In the genomic region with DNA sequence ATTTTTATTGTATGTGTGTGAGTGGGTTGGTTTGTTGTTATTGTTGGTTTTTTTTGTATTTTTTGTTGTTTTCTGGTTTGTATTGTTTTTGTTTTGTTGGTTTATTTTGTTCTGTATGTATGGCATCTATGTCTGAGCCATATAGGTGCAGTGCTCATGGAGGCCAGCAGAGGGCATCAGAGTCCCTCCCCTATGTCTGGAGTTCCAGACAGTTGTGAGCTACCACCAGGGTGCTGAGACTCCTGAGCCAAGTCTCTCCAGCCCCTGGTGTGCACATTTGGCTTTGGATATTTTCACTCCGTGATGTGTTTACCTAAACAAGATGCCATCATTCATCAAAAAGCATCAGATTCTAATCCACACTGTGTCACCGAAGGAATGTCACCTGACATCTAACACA, we compare ENCODE assay signal across 8 mouse cellular contexts. TPM values are rescaled to one million over a fixed set of nuclear protein-coding genes. Genes with fewer than 3 reads are reported as not detected.
DNase-seq lines count a peak whose midpoint lies in the region; ATAC-seq and TF ChIP-seq lines count a peak whose summit lies in the region.

No protein-coding gene starts in this region.

- no peaks in the 10 kb centered on the region for H3K36me3 ChIP-seq in forebrain, embryonic 14.5 days (ENCODE audit: control insufficient read depth, insufficient read depth, low read length)
- H3K36me3 ChIP-seq in forebrain, embryonic 15.5 days = no peaks in the 10 kb centered on the region
- H3K36me3 ChIP-seq in midbrain, embryonic 14.5 days (ENCODE audit: control insufficient read depth, insufficient read depth, low read length) = no peaks in the 10 kb centered on the region
- no peaks in the 10 kb centered on the region for H3K36me3 ChIP-seq in midbrain, embryonic 13.5 days

- H3K9ac ChIP-seq in forebrain, embryonic 14.5 days (ENCODE audit: low read length) = no peak overlapping the region
- no peak overlapping the region for H3K9ac ChIP-seq in forebrain, embryonic 15.5 days (replicated peaks)
- H3K9ac ChIP-seq in midbrain, embryonic 14.5 days (replicated peaks; ENCODE audit: low read length) = no peak overlapping the region
- H3K9ac ChIP-seq in midbrain, embryonic 13.5 days (replicated peaks) = no peak overlapping the region

- TF ChIP-seq CTCF in brain, embryonic 14.5 days (IDR thresholded peaks at IDR 0.05; ENCODE audit: borderline replicate concordance, extremely low read depth, insufficient read depth, insufficient read length) = peak; percentile 64

- no peak for TF ChIP-seq POLR2A in brain, embryonic 14.5 days (IDR thresholded peaks at IDR 0.05; ENCODE audit: borderline replicate concordance, extremely low read depth, insufficient read depth, insufficient read length, poor library complexity, severe bottlenecking)

- H3K4me1 ChIP-seq in forebrain, embryonic 14.5 days (ENCODE audit: control insufficient read depth, insufficient read depth, low read length) = no peaks in the 10 kb centered on the region
- H3K4me1 ChIP-seq in forebrain, embryonic 15.5 days = no peaks in the 10 kb centered on the region
- H3K4me1 ChIP-seq in midbrain, embryonic 14.5 days (ENCODE audit: control insufficient read depth, insufficient read depth, low read length) = no peaks in the 10 kb centered on the region
- H3K4me1 ChIP-seq in midbrain, embryonic 13.5 days (replicated peaks) = no peaks in the 10 kb centered on the region

- no peak overlapping the region for H3K4me2 ChIP-seq in forebrain, embryonic 14.5 days (ENCODE audit: low read length)
- H3K4me2 ChIP-seq in forebrain, embryonic 15.5 days (replicated peaks) = no peak overlapping the region
- no peak overlapping the region for H3K4me2 ChIP-seq in midbrain, embryonic 14.5 days (ENCODE audit: low read length)
- no peak overlapping the region for H3K4me2 ChIP-seq in midbrain, embryonic 13.5 days (replicated peaks)

- no peak for ATAC-seq in forebrain, embryonic 14.5 days
- no peak for ATAC-seq in forebrain, embryonic 15.5 days (replicated peaks)
- no peak for ATAC-seq in midbrain, embryonic 14.5 days (ENCODE audit: low FRiP score, low TSS enrichment)
- ATAC-seq in midbrain, embryonic 13.5 days = no peak

- no peak overlapping the region for H3K4me3 ChIP-seq in forebrain, embryonic 14.5 days (ENCODE audit: low read depth, low read length)
- no peak overlapping the region for H3K4me3 ChIP-seq in forebrain, embryonic 15.5 days
- H3K4me3 ChIP-seq in midbrain, embryonic 14.5 days (replicated peaks; ENCODE audit: low read depth, low read length) = no peak overlapping the region
- no peak overlapping the region for H3K4me3 ChIP-seq in midbrain, embryonic 13.5 days (replicated peaks)

- peak; percentile 39 for DNase-seq in forebrain, embryonic 14.5 days (ENCODE audit: low spot score)
- DNase-seq in midbrain, embryonic 14.5 days = peak; percentile 16
- no peak for DNase-seq in brain, embryonic 14.5 days (ENCODE audit: low read depth)
- DNase-seq in kidney, postnatal 36 days = peak; percentile 11 to 46
- DNase-seq in testis, postnatal 10 days (ENCODE audit: low spot score) = peak; percentile 50
- DNase-seq in heart, adult 8-10 months (ENCODE audit: low spot score) = no peak

- H3K27ac ChIP-seq in forebrain, embryonic 14.5 days (ENCODE audit: low read depth, low read length) = no peak overlapping the region
- no peak overlapping the region for H3K27ac ChIP-seq in forebrain, embryonic 15.5 days (replicated peaks)
- H3K27ac ChIP-seq in midbrain, embryonic 14.5 days (replicated peaks; ENCODE audit: low read depth, low read length) = no peak overlapping the region
- H3K27ac ChIP-seq in midbrain, embryonic 13.5 days = no peak overlapping the region

- WGBS in forebrain, embryonic 14.5 days = 88% methylated on average over 2 of the region's 2 CpGs
- whole genome bisulfite sequencing in forebrain, embryonic 15.5 days = 89% methylated on average over 2 of the region's 2 CpGs
- WGBS in midbrain, embryonic 14.5 days = 88% methylated on average over 2 of the region's 2 CpGs
- 86% methylated on average over 2 of the region's 2 CpGs for WGBS in midbrain, embryonic 13.5 days

- no peaks in the 10 kb centered on the region for H3K27me3 ChIP-seq in forebrain, embryonic 14.5 days (replicated peaks; ENCODE audit: control insufficient read depth, insufficient read depth, low read length)
- no peaks in the 10 kb centered on the region for H3K27me3 ChIP-seq in forebrain, embryonic 15.5 days
- no peaks in the 10 kb centered on the region for H3K27me3 ChIP-seq in midbrain, embryonic 14.5 days (ENCODE audit: control insufficient read depth, insufficient read depth, low read length)
- no peaks in the 10 kb centered on the region for H3K27me3 ChIP-seq in midbrain, embryonic 13.5 days

- no peaks in the 10 kb centered on the region for H3K9me3 ChIP-seq in forebrain, embryonic 14.5 days (replicated peaks; ENCODE audit: control insufficient read depth, low read length)
- H3K9me3 ChIP-seq in forebrain, embryonic 15.5 days = no peaks in the 10 kb centered on the region
- no peaks in the 10 kb centered on the region for H3K9me3 ChIP-seq in midbrain, embryonic 14.5 days (ENCODE audit: control insufficient read depth, low read length)
- H3K9me3 ChIP-seq in midbrain, embryonic 13.5 days = no peaks in the 10 kb centered on the region

RNA-seq across cellular contexts. Expression of a gene that starts 59.2 kb away (rescaled TPM):
- polyA plus RNA-seq in forebrain, embryonic 14.5 days (2014; fragmentation: Nextera tagmentation; extraction: Ambion mirVana) = 4.6 and 5.0 TPM in 2 replicates
- polyA plus RNA-seq in forebrain, embryonic 15.5 days (2015; fragmentation: Nextera tagmentation; extraction: Ambion mirVana) = 3.8 and 4.2 TPM in 2 replicates
- 3.0 and 3.1 TPM in 2 replicates for polyA plus RNA-seq in midbrain, embryonic 14.5 days (2014; fragmentation: Nextera tagmentation; extraction: Ambion mirVana)
- polyA plus RNA-seq in midbrain, embryonic 13.5 days (2015; fragmentation: Nextera tagmentation; extraction: Ambion mirVana) = 4.8 and 5.7 TPM in 2 replicates
- 3.5 and 3.7 TPM in 2 replicates for polyA plus RNA-seq in brain, embryonic 14.5 days (2012; rRNA removed)
- total RNA-seq in heart, adult 8-10 months (2022) = 100 to 1,000 TPM; 103 to 128 (median 108) TPM

Comparison
In these comparisons a context has a peak if more than half of its experiments do, and no peak if none do; other contexts are left out.
1. DNase-seq: peak in forebrain, embryonic 14.5 days (single experiment), midbrain, embryonic 14.5 days (single experiment), kidney, postnatal 36 days (2 of 2) and testis, postnatal 10 days (single experiment); none in brain, embryonic 14.5 days (single experiment) and heart, adult 8-10 months (single experiment).